Mouse (Mus musculus) ES-E14 (cell line): ENCODE results near the gene Serpina16.

ENCODE experiments used
- CHD2 ChIP-seq: IDR thresholded peaks from 2 replicates; pipeline ENCODE4 v1.6.1; 2014; ENCODE audit warnings: mild to moderate bottlenecking, low read depth, low read length, inconsistent platforms
- HCFC1 ChIP-seq: IDR thresholded peaks from 2 replicates; pipeline ENCODE4 v1.6.1; 2012; ENCODE audit warnings: low read length, inconsistent platforms, borderline replicate concordance; ENCODE audit not compliant: insufficient read depth
- MAFK ChIP-seq: IDR thresholded peaks from 2 replicates; pipeline ENCODE4 v1.6.1; 2014; ENCODE audit warnings: mild to moderate bottlenecking, low read depth, low read length, inconsistent platforms; ENCODE audit not compliant: insufficient read depth
- ZC3H11A ChIP-seq: IDR thresholded peaks from 2 replicates; pipeline ENCODE4 v1.6.1; 2012; ENCODE audit warnings: low read depth, mild to moderate bottlenecking, inconsistent platforms, low read length, borderline replicate concordance

DNA sequence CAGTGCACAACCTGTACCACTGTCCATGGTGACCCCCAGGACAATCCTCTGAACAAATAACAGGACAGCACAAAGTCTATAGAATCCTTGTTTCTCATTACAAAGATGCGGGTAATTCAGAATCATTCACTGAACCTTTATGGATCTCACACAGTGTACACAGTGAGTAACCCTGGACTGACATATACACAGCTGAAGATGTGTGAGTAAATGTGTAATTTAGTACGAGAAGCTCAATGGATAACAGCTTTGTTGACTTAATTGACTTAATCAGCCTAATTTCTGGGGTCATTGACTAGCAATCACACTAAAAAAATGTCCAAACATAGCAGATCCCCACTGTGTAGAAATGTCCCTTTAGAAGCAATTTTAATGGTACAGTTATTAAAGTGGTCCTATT lies 5.2 kb upstream of the Serpina16 start:
- no peak for TF ChIP-seq CHD2
- no peak for TF ChIP-seq MAFK
- no peak for TF ChIP-seq HCFC1
- no peak for TF ChIP-seq ZC3H11A
